Mouse (Mus musculus): ENCODE measurements at regions not wholly inside any gene's neighbourhood (a gene's known extent, or its start where the extent isn't known, plus 50 kb on each side); places are given as distances from the start of the nearest gene placed in this dataset.

DNA sequence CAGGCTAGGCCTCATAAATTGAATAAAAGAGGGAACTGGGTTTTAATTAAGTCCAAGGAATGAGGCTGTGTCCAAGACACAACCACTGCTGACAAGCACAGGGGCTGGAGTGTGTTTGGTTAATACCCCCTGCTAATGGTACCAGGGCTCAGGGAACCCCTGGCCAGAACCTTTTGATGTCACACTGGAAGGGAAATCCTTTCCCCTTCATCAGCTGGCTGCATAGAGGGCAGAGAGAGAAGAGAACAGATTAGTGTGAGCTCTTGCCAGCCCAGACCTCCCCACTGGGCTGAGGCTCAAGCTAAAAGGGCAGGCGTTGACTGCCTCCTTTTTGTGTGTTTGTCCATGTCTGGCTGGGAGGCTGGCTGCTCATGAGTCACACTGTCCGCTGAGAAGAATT, 301.1 kb upstream of the Dynlrb2 start:
- no peak for TF ChIP-seq CTCF (conservative IDR thresholded peaks at IDR 0.05; ENCODE audit: low read length)
- TF ChIP-seq POU5F1 (IDR thresholded peaks at IDR 0.05; ENCODE audit: borderline replicate concordance, low read length) = no peak
- TF ChIP-seq NANOG (IDR thresholded peaks at IDR 0.05; ENCODE audit: borderline replicate concordance, low read length) = no peak

Data from E14TG2a.4 (cell line).